Mouse (Mus musculus): Measurements from ENCODE around the gene Hnf4a.

GRCm38 (mm10) chr2:163584088-163584426, 77.4 kb downstream of the Hnf4a start:
- TF ChIP-seq EP300 (IDR thresholded peaks at IDR 0.05; ENCODE audit: low read depth) (no peak), CTCF (IDR thresholded peaks at IDR 0.05; ENCODE audit: low read depth) (no peak)

Data from liver, postnatal 0 days (tissue).